In genomic region chr17:86324756-86325155, GRCm38 (mm10) we compare ENCODE assay signal across 14 mouse cellular contexts.
DNase-seq lines count a peak whose midpoint lies in the region; ATAC-seq and TF ChIP-seq lines count a peak whose summit lies in the region.
"Had no signal": no experiment of that assay in that cellular context is flagged by ENCODE, and none has a peak within 500 bp of the region (broad histone marks: within the 10 kb centered on the region; RNA-seq: fewer than 3 reads in every experiment).

No protein-coding gene starts in this region.

- peak overlapping the region; percentile 23; the same call in 1 of the 2 replicates for H3K27ac ChIP-seq in heart, postnatal 0 days (ENCODE audit: low read depth)
- H3K27ac ChIP-seq in heart, embryonic 12.5 days (ENCODE audit: poor library complexity, severe bottlenecking): no peak overlapping the region
- H3K27ac ChIP-seq in lung, postnatal 0 days (ENCODE audit: low read length): no peak overlapping the region
- no peak overlapping the region for H3K27ac ChIP-seq in forebrain, embryonic 11.5 days (ENCODE audit: low read depth, low read length)
- H3K27ac ChIP-seq: embryonic facial prominence, embryonic 13.5 days; limb, embryonic 15.5 days had no signal

- peaks cover 38% of the 10 kb centered on the region for H3K4me1 ChIP-seq in heart, postnatal 0 days (ENCODE audit: control insufficient read depth, insufficient read depth)
- H3K4me1 ChIP-seq in heart, embryonic 12.5 days (replicated peaks): peaks cover 71% of the 10 kb centered on the region
- H3K4me1 ChIP-seq in lung, postnatal 0 days (ENCODE audit: insufficient read depth, low read depth, low read length): peaks cover 6% of the 10 kb centered on the region; the same call in 1 of the 2 replicates
- H3K4me1 ChIP-seq in forebrain, embryonic 11.5 days (replicated peaks; ENCODE audit: control insufficient read depth, insufficient read depth, low read length): no peaks in the 10 kb centered on the region; the same call in 1 of the 2 replicates

- WGBS in heart, postnatal 0 days: 69% methylated on average over 7 of the region's 7 CpGs
- 71% methylated on average over 7 of the region's 7 CpGs for WGBS in heart, embryonic 12.5 days
- WGBS in lung, postnatal 0 days: 60% methylated on average over 7 of the region's 7 CpGs
- WGBS in forebrain, embryonic 11.5 days: 91% methylated on average over 7 of the region's 7 CpGs

- H3K36me3 ChIP-seq in heart, postnatal 0 days (replicated peaks; ENCODE audit: control insufficient read depth, insufficient read depth, low read length): no peaks in the 10 kb centered on the region
- no peaks in the 10 kb centered on the region for H3K36me3 ChIP-seq in heart, embryonic 12.5 days
- H3K36me3 ChIP-seq in lung, postnatal 0 days (ENCODE audit: insufficient read depth, low read length): no peaks in the 10 kb centered on the region
- H3K36me3 ChIP-seq in forebrain, embryonic 11.5 days (ENCODE audit: control insufficient read depth, insufficient read depth, low read length): no peaks in the 10 kb centered on the region
- H3K36me3 ChIP-seq: embryonic facial prominence, embryonic 13.5 days; limb, embryonic 15.5 days had no signal

- TF ChIP-seq CTCF in heart, postnatal 0 days (IDR thresholded peaks at IDR 0.05; ENCODE audit: low read depth): no peak
- no peak for TF ChIP-seq CTCF in lung, postnatal 0 days (IDR thresholded peaks at IDR 0.05)

- no peaks in the 10 kb centered on the region for H3K9me3 ChIP-seq in heart, postnatal 0 days (replicated peaks; ENCODE audit: control insufficient read depth, low read length)
- H3K9me3 ChIP-seq in heart, embryonic 12.5 days (replicated peaks): no peaks in the 10 kb centered on the region
- no peaks in the 10 kb centered on the region for H3K9me3 ChIP-seq in lung, postnatal 0 days (ENCODE audit: low read length)
- no peaks in the 10 kb centered on the region for H3K9me3 ChIP-seq in forebrain, embryonic 11.5 days (ENCODE audit: control insufficient read depth, low read length)
- H3K9me3 ChIP-seq: embryonic facial prominence, embryonic 13.5 days; limb, embryonic 15.5 days had no signal

- peak; percentile 28; the same call in 1 of the 2 replicates for ATAC-seq in heart, postnatal 0 days (ENCODE audit: insufficient read depth, low read depth)
- ATAC-seq in heart, embryonic 12.5 days (ENCODE audit: insufficient number of reproducible peaks, low FRiP score): no peak
- peak; percentile 58 for ATAC-seq in lung, postnatal 0 days
- 0 out of 2 replicates have a peak, but pooled peaks have one; percentile 16 for ATAC-seq in megakaryocyte progenitor cell, adult 5-6 weeks (replicated peaks; ENCODE audit: poor library complexity)
- ATAC-seq in forebrain, embryonic 11.5 days (replicated peaks; ENCODE audit: low FRiP score): no peak
- ATAC-seq: forebrain, embryonic 14.5 days had no signal

- H3K4me2 ChIP-seq in heart, postnatal 0 days (ENCODE audit: low read depth, low read length): no peak overlapping the region
- no peak overlapping the region for H3K4me2 ChIP-seq in heart, embryonic 12.5 days
- H3K4me2 ChIP-seq in lung, postnatal 0 days (replicated peaks; ENCODE audit: low read depth, low read length): no peak overlapping the region
- H3K4me2 ChIP-seq in forebrain, embryonic 11.5 days (ENCODE audit: low read depth, low read length, severe bottlenecking): no peak overlapping the region
- H3K4me2 ChIP-seq: embryonic facial prominence, embryonic 13.5 days; limb, embryonic 15.5 days had no signal

- no peak for DNase-seq in heart, postnatal 0 days (ENCODE audit: low spot score)
- peak; percentile 53 for DNase-seq in lung, postnatal 0 days (ENCODE audit: low spot score)
- DNase-seq in lung, adult 18-20 months: no peak
- peak; percentile 33 for DNase-seq in fat pad, adult 2 months (ENCODE audit: extremely low read depth, low read depth, low spot score)
- no peak for DNase-seq in forebrain, embryonic 11.5 days (ENCODE audit: low spot score)
- DNase-seq: adrenal gland, adult 8-10 months; cerebellum, postnatal 25 days; right cerebral cortex, postnatal 4 days; thymus, postnatal 4 days had no signal

- no peak overlapping the region for H3K9ac ChIP-seq in heart, postnatal 0 days (replicated peaks; ENCODE audit: low read depth, low read length)
- H3K9ac ChIP-seq in heart, embryonic 12.5 days: no peak overlapping the region; the same call in 1 of the 2 replicates
- H3K9ac ChIP-seq in lung, postnatal 0 days (replicated peaks; ENCODE audit: low read depth): no peak overlapping the region
- H3K9ac ChIP-seq in forebrain, embryonic 11.5 days (ENCODE audit: low read length): no peak overlapping the region
- H3K9ac ChIP-seq: embryonic facial prominence, embryonic 13.5 days; limb, embryonic 15.5 days had no signal

- no peaks in the 10 kb centered on the region for H3K27me3 ChIP-seq in heart, postnatal 0 days (ENCODE audit: control insufficient read depth, insufficient read depth, low read length)
- no peaks in the 10 kb centered on the region for H3K27me3 ChIP-seq in heart, embryonic 12.5 days (replicated peaks)
- H3K27me3 ChIP-seq in lung, postnatal 0 days (replicated peaks; ENCODE audit: insufficient read depth, low read length): no peaks in the 10 kb centered on the region
- H3K27me3 ChIP-seq in forebrain, embryonic 11.5 days (ENCODE audit: control insufficient read depth, insufficient read depth, low read length): no peaks in the 10 kb centered on the region
- H3K27me3 ChIP-seq: embryonic facial prominence, embryonic 13.5 days; limb, embryonic 15.5 days had no signal

- TF ChIP-seq EP300 in heart, postnatal 0 days (IDR thresholded peaks at IDR 0.05; ENCODE audit: low read depth): no peak
- TF ChIP-seq EP300 in lung, postnatal 0 days (IDR thresholded peaks at IDR 0.05): no peak

- H3K4me3 ChIP-seq in heart, postnatal 0 days (ENCODE audit: low read depth, low read length): no peak overlapping the region
- H3K4me3 ChIP-seq in heart, embryonic 12.5 days: no peak overlapping the region
- H3K4me3 ChIP-seq in lung, postnatal 0 days (ENCODE audit: low read depth, low read length): no peak overlapping the region
- no peak overlapping the region for H3K4me3 ChIP-seq in forebrain, embryonic 11.5 days (ENCODE audit: low read depth, low read length)
- H3K4me3 ChIP-seq: embryonic facial prominence, embryonic 13.5 days; limb, embryonic 15.5 days had no signal

Comparison
In these comparisons a context has a peak if more than half of its experiments do, and no peak if none do; other contexts are left out.
1. ATAC-seq: peak in heart, postnatal 0 days (single experiment), lung, postnatal 0 days (single experiment) and megakaryocyte progenitor cell, adult 5-6 weeks (single experiment); none in heart, embryonic 12.5 days (single experiment) and forebrain, embryonic 11.5 days (single experiment).
2. DNase-seq: peak in lung, postnatal 0 days (single experiment) and fat pad, adult 2 months (single experiment); none in heart, postnatal 0 days (single experiment), lung, adult 18-20 months (0 of 2) and forebrain, embryonic 11.5 days (single experiment).